Mouse (Mus musculus) liver, adult 2 months (tissue): ENCODE data around the gene Col12a1. TPM values are rescaled to one million over a fixed set of nuclear protein-coding genes. Genes with fewer than 3 reads are reported as not detected.
A peak's percentile ranks its signal among the peaks of the same experiment; 100 is the strongest.

ENCODE experiments used
- DNase-seq: peaks from one replicate; pipeline ENCODE4 v3.0.0-alpha.2; 2011; ENCODE audit warnings: low read depth, low spot score; ENCODE audit errors: extremely low read depth
- H3K27ac ChIP-seq: fragments of 200-500 bp; replicated peaks from 2 replicates; pipeline ENCODE4 v1.5.1; 2012; ENCODE audit warnings: low read depth, mild to moderate bottlenecking, control low read depth, inconsistent platforms, low read length; ENCODE audit not compliant: insufficient read depth
- H3K27me3 ChIP-seq: fragments of 200-500 bp; 2 replicates; pipeline ENCODE4 v1.6.1; 2012; ENCODE audit warnings: mild to moderate bottlenecking, moderate library complexity, low read length, inconsistent platforms; ENCODE audit not compliant: control insufficient read depth, insufficient read depth
- H3K36me3 ChIP-seq: fragments of 200-500 bp; 2 replicates; pipeline ENCODE4 v1.6.1; 2012; ENCODE audit warnings: low read length, inconsistent platforms; ENCODE audit not compliant: control insufficient read depth, insufficient read depth
- H3K4me1 ChIP-seq: fragments of 200-500 bp; 2 replicates; pipeline ENCODE4 v1.6.1; 2011; ENCODE audit warnings: low read length; ENCODE audit not compliant: control insufficient read depth, insufficient read depth
- H3K4me3 ChIP-seq: fragments of 200-500 bp; 2 replicates; pipeline ENCODE4 v1.5.1; 2011; ENCODE audit warnings: low read depth, mild to moderate bottlenecking, control low read depth, low read length, moderate library complexity; ENCODE audit not compliant: insufficient read depth
- H3K79me2 ChIP-seq: fragments of 200-500 bp; 2 replicates; pipeline ENCODE4 v1.6.1; 2012; ENCODE audit warnings: inconsistent platforms, mild to moderate bottlenecking, low read length, moderate library complexity; ENCODE audit not compliant: control insufficient read depth, insufficient read depth
- H3K9ac ChIP-seq: fragments of 200-500 bp; 2 replicates; pipeline ENCODE4 v1.6.1; 2012; ENCODE audit warnings: low read depth, mild to moderate bottlenecking, control low read depth, inconsistent platforms, low read length
- CTCF ChIP-seq: fragments of 200-500 bp; IDR thresholded peaks from 2 replicates; pipeline ENCODE4 v1.5.1; 2011; ENCODE audit warnings: low read depth, low read length, control low read depth
- POLR2A ChIP-seq: fragments of 200-500 bp; IDR thresholded peaks from 2 replicates; pipeline ENCODE4 v1.6.1; 2011; ENCODE audit warnings: low read length, control low read depth; ENCODE audit not compliant: insufficient read depth; ENCODE audit errors: extremely low read depth
- WGBS: fragments of 180-500 bp; shearing (Covaris S2); methylation state at CpG from one replicate; pipeline ENCODE4 v1.1.7; 2018; 5-methylcytosine and 5-hydroxymethylcytosine counted together
- polyA plus RNA-seq: library from polyadenylated mRNA; depleted of rRNA; stranded (reverse); fragments of >200 nt; gene quantifications from 2 replicates; pipeline ENCODE4 v1.2.3, GENCODE M21; 2012
- total RNA-seq: library from RNA; depleted of rRNA; stranded (reverse); fragments of >200 nt; gene quantifications from 2 replicates; pipeline ENCODE4 v1.2.3, GENCODE M21; 2014

The Col12a1 gene
- total and polyA plus RNA-seq, 2 experiments: 1.0 to 1.8 TPM

DNA sequence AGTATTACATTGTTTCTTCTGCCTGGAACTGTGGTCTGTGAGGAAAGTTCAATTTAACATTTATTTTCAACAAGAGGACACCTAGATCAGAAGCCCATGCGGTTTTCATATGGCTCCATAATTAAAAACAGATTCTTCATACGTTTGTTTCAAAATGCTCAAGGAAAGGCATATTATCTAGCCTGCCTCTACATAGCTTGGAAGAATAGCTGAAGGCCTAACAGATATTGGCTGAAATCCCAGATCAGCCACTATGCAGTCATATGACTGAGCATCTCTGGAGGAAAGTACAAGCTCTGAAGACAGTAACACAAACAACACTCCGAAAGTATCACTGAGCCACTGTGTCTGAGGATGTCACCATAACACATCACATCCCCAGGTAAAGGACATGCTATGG, 72.9 kb downstream of the Col12a1 start:
- Histone ChIP-seq H3K36me3 (no peaks in the 10 kb centered on the region), H3K4me3 (no peak overlapping the region), H3K4me1 (no peaks in the 10 kb centered on the region), H3K27me3 (no peaks in the 10 kb centered on the region), H3K79me2 (no peaks in the 10 kb centered on the region), H3K27ac (no peak overlapping the region), H3K9ac (no peak overlapping the region)
- DNase-seq: no peak
- WGBS: 87% methylated on average over 3 of the region's 3 CpGs
- TF ChIP-seq POLR2A: no peak

DNA sequence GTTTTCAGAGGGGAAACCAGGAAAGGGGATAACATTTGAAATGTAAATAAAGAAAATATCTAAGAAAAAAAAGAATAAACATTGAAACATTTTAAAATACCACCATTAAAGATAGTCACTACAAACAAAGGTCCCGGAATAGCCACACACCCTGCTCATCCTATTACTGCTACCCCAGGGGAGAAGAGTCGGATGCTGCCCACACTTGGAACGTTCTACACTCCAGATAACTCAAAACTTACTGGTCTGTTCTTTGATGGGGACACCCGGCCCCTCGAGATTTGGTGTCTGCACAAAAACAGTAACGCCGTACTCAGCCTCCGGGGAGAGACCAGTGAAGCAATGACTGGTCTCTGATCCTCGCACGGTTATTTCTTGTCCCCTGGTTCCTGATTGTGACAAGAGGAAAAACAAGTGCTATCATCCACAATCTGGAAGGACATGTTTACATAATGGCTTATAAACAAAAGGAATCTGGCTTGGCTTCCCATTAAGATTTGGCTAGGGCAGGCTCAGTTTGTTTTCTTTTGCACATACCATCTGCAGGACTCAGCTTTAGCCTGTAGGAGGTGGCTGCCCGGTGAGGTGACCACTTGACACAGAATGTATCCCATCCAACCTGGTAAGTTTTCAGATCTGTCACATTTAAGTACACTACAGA, 79.1 kb downstream of the Col12a1 start:
- peak; percentile 31 for DNase-seq
- Histone ChIP-seq H3K27me3 (no peaks in the 10 kb centered on the region), H3K4me1 (no peaks in the 10 kb centered on the region), H3K27ac (no peak overlapping the region), H3K9ac (no peak overlapping the region), H3K36me3 (no peaks in the 10 kb centered on the region), H3K4me3 (no peak overlapping the region), H3K79me2 (no peaks in the 10 kb centered on the region)
- WGBS: 60% methylated on average over 11 of the region's 11 CpGs
- TF ChIP-seq POLR2A (no peak), CTCF (no peak)

- no peaks in the 10 kb centered on the region for H3K27me3 ChIP-seq
- H3K79me2 ChIP-seq: no peaks in the 10 kb centered on the region
- H3K9ac ChIP-seq: no peak overlapping the region
- H3K36me3 ChIP-seq: no peaks in the 10 kb centered on the region; the same call in 1 of the 2 replicates
- DNase-seq: peak; percentile 12
- TF ChIP-seq POLR2A (no peak), CTCF (no peak)
- H3K4me3 ChIP-seq: no peak overlapping the region
- no peak overlapping the region for H3K27ac ChIP-seq
- H3K4me1 ChIP-seq: no peaks in the 10 kb centered on the region
- WGBS: 51% methylated on average over 4 of the region's 4 CpGs
Measured at GRCm38 (mm10) chr9:79637879-79638278, 80.8 kb downstream of the Col12a1 start.

- Histone ChIP-seq H3K79me2 (no peaks in the 10 kb centered on the region), H3K4me1 (no peaks in the 10 kb centered on the region), H3K4me3 (no peak overlapping the region), H3K9ac (no peak overlapping the region), H3K27me3 (no peaks in the 10 kb centered on the region), H3K27ac (no peak overlapping the region), H3K36me3 (no peaks in the 10 kb centered on the region; the same call in 1 of the 2 replicates)
- TF ChIP-seq POLR2A (no peak), CTCF (no peak)
- WGBS: 88% methylated on average over 1 of the region's 1 CpGs
- no peak for DNase-seq
Measured at GRCm38 (mm10) chr9:79634076-79634475, 84.6 kb downstream of the Col12a1 start.

- no peak overlapping the region for H3K27ac ChIP-seq
- H3K27me3 ChIP-seq: no peaks in the 10 kb centered on the region
- no peaks in the 10 kb centered on the region; the same call in 1 of the 2 replicates for H3K36me3 ChIP-seq
- no peak overlapping the region for H3K9ac ChIP-seq
- DNase-seq: no peak
- H3K4me3 ChIP-seq: no peak overlapping the region
- WGBS: 91% methylated on average over 7 of the region's 7 CpGs
- TF ChIP-seq CTCF (no peak), POLR2A (no peak)
- H3K4me1 ChIP-seq: no peaks in the 10 kb centered on the region
- H3K79me2 ChIP-seq: no peaks in the 10 kb centered on the region
Measured at GRCm38 (mm10) chr9:79631186-79631585, 87.4 kb downstream of the Col12a1 start.

GRCm38 (mm10) chr9:79618839-79619597, 99.6 kb downstream of the Col12a1 start:
- Histone ChIP-seq H3K4me3 (no peak overlapping the region), H3K4me1 (no peaks in the 10 kb centered on the region), H3K79me2 (no peaks in the 10 kb centered on the region), H3K36me3 (no peaks in the 10 kb centered on the region), H3K27ac (no peak overlapping the region), H3K9ac (no peak overlapping the region), H3K27me3 (no peaks in the 10 kb centered on the region)
- TF ChIP-seq CTCF (no peak), POLR2A (no peak)
- no peak for DNase-seq
- whole genome bisulfite sequencing: 75% methylated on average over 6 of the region's 6 CpGs
